Mouse (Mus musculus) adrenal gland, adult (tissue): Measurements from ENCODE around the gene Ddah1.
A peak's percentile ranks its signal among the peaks of the same experiment; 100 is the strongest.
"Not testable (repeated sequence)": the region's sequence is repeated elsewhere in the genome, so short reads cannot be mapped to it uniquely, and the experiment has no call there.

ENCODE experiments used
- DNase-seq, 2 experiments: peaks; one replicate each; pipeline ENCODE4 v3.0.0; 2022 to 2023; ENCODE audit warnings: low spot score in 1 of 2; ENCODE audit not compliant: inconsistent age in 2 of 2

Ddah1 gene

DNA sequence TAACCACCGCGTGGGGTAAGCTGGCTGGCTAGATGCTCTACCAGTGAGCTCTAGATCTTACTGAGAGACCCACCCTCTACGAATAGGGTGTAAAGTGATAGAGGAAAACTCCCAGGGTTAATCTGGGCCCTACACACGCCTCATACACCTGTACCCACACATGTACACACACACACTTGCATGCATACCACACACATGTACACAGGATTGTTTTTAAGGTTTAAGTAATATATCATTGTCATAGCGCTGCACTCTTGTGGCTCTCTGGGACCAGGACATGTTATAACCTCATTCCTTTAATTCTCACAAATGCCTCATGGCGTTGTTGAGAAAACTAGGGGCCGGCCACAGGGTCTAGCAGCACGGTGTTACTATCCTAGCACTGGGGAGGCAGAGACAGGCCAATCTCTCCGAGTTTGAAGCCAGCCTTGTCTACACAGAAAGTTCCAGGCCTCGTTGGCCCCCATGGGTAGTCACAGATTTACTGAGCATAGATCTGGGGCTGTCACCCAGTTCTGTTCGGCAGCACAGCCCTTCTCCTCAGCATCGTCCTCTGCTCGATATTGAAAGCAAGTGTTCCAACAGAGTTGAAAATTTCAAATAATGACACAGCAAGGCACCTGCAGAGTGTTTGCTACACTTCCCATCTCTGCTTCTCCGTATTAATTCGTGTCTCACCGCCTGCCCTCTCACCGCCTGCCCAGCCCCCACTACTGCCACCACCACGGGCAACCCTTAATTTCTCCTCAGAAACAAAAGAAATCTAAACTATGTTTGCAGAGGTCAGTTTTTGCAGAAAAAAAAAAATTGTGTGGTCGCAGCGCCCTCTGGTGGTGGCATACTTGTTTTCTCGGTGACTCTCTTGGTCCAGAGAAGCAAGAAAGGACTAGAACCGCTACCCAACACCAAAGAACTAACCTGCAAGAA is 146.6 kb downstream of the Ddah1 start:
- peak; percentile 47 to 88 for DNase-seq

DNA sequence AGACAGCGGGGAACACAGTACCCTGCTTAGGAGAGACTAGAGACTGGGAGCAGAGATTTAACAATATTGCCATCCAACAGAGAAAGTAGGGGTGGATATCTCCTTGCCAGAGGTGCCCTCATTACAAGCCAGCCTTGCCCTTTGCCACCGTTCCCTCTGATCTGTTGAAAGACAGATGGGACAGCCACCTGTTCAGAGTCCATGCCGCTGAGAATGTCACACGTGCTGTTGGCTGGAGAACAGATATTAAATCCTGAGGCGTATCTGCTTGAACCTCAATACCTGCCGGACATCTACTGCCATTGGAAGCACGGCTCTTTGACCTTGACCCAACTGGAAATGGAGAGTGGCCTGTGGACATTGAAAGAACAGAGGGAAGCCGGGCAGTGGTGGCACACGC is 148.1 kb downstream of the Ddah1 start:
- no peak for DNase-seq

DNA sequence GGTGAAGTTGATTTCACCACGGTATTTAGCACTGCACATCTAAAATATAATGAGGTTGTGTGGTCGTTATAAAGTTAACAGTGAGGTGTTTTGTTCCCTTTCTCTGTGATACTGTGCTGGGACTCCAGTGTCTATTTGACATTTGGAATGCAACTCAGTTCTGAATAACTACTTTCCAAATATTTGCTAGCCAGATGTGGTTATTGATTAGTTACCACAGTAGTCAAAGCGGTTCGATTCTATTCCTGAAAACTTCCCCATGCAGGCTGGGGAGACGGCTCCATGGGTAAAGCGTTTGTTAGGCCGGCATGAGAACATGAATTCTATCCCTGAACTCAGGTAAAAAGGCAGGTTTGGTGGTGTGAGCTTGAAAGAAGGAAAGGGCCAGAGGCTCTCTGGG is 154.0 kb downstream of the Ddah1 start:
- DNase-seq: no peak

DNA sequence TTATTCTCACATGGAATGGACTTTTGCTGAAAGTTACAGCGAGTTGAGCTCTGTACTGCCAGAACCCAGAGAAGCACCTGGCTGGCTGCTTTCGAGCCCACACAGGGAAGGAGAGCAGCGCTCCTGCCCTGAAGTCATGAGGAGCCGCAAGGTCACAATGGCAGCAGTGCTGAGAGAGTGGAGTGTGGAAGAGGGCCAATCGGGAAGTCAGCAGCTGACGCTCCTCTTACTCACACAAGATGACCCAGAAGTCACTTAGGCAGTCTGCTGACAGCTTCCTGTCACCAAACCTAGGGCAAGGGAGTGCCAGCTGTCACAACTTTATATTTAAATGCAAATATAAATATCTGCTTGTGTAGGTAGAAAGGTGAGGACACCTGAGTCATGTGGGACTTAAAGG is 154.8 kb downstream of the Ddah1 start:
- no peak for DNase-seq

DNA sequence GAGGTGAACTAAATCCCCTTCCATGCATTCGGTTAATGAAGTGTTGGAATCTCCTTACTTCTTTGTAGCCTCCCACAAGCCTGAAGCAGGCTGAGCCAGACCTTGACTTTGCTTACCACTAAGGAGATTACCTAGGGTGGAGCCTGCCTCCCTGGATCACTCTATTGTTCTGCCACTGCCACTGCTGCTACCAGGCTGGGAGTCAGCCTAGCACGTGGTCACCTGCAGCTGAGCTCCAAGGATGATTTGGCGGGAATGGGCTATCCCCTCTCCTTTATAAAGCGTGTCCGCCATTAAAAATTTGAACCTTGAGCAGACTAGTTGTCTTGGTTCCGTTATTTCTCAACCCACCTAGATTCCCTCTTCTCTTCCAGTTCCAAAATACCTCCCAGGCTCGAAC is 155.5 kb downstream of the Ddah1 start:
- DNase-seq: not testable (repeated sequence)

DNA sequence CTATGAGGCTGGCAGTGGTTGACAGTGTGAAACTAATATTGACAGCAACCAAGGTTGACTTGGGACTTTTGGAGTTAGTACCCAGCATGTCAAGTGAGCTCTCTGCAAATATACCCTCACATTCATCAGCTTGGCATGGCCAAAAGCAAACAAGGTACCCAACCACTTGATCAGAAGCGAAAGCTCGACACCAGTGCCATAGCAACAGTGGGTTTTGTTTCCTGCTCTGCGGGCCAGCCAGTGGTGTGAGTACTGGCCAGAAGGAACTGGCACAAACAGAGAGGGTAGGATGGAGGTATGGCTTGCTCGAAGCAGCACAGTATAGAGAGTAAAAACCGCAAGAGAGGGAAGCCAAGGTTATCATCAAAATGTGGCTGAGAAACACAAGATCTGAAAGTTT is 157.9 kb downstream of the Ddah1 start:
- DNase-seq: no peak

DNA sequence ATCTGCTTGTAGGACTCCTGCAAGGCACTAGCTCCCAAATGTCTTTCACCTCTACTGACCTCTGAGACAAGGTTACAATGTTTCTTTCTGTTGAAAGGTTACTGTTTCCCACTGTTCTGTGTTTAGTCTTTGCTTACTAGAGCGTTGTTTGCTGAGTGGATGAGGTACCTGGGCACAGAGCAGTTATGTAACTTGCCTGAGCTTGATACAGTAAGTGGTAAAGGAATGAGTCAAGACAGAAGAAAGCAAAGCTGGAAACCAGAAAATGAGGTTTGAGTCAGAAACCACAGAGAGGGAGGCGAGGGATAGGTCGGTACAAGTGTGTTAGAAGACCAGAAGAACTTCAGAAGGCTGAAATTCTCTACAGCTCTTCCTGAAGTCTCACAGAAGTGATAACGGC is 158.4 kb downstream of the Ddah1 start:
- no peak for DNase-seq

DNA sequence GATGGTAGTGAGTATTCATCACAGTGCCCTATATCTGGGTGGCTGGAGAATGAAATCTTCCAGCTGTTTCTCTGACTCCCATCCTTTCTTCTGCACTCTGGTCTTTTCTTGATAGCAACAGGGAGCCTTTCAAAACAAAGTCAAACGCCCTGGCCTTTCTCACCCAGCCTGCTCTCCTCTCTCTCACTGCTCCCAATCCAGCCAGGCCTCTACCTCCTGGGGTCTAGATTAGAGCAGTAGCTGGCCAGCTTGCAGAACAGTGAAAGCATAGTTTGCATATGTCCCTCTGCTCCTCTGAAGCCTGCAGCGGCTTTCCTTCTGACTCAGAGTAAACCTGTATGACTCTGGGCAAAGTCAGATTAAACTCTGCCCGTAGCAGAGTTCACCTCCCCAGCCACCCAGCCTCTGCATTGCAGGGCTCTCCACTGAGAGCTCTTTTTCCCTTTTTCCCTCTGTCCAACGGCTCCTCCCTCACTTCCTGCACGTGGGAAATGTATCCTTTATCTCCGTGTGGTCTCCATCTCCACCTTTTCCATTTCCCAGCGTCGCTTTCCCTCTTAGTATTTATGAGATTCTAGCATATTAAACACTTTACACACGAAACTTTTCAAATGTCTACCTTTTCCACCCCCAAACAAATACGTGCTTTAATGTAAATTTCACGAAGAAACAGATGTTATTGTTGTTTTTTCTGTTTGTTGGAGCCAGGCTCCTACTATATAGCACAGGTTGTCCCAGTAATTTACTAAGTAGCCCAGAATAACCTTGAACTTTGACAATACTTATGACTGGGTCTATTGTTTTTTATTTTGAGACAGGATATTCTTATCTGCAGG is 163.8 kb downstream of the Ddah1 start, which contains the start of gene Bcl10:
Gene Bcl10 (plus strand): TSS at position 786 of the 836 bp plus-strand sequence.
- no peak for DNase-seq

DNA sequence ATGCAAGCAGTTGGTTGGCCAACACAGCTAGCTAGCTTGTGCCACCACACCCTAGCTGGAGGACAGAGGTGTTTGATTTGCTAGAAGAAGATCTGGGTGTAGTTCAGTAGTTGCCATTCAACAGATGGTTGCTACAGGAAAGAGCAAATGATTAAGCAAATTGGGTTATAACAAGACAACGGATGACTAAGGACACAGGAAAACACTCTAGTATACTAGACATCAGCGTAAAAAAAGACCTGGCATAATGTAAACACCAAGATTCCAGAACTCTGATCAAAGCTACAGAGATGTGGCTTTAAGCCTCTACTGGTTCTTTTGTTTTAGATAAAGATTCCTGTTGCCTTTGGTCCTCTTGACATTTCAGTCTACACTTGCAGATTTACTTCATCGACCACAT is 164.5 kb downstream of the Ddah1 start:
- DNase-seq: no peak

DNA sequence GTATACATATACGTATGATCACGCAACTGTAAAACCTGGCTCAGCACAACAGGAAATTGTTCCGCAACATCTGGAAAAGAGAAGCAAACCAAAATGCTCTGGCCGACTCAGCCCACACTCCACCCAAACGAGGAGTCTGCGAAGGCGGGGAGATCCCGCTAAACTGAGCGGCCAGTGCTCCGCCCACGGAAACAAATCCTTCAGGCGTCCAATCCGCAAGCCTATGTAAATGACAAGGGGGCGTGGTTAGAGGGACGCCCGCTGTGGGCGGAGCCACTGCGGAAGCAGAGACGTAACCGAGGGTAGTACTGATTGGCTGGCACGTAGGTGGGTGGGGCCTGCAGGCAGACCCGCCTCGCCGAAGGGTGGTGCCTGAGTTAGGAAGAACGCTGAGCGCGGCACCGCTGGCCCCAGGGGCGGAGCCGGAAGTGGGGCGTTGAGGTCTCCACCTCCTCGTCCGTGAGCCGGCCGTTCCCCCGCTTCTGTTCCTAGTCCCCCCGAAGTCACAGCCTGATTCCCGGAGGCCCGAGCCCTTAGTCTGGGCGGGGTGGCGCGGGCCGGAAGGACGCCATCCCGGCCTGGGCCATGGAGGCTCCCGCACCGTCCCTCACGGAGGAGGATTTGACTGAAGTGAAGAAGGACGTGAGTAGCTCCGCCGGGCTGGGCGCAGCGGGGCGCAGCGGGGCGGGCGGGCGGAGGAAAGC is 165.6 kb downstream of the Ddah1 start:
- DNase-seq: peak; percentile 100

DNA sequence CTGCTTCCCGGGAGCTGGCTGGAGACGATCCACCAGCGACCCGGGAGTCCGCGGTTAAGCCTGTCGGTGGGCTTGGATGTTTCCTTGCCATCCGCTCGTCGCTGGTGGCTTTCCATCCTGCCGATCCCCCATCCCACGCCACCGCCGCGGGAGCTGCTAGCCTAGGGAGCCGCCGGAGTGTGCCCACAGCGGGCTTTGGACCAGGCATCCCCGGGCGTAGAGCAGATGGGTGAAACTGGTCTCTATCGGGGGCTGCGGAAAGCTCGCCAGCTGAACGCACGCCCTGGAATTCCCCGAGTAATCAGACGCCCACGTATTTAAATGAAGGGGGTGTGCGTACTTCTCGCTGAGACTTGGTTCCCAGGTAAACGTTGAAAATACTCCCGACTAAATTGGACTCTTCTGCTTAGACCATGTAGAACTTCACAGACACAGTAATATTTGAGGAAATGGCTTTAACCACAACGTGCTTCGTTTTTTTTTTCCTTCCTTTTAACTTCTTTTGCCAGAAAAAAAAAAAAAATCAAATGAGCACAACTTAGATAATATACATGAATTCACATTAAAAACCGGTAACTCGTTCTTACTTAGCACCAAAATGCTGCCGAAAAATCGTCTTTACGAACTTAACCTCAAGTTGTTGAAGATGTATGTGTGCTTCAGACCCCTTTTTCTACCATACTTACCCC is 166.3 kb downstream of the Ddah1 start:
- DNase-seq: peak; percentile 68 to 85

DNA sequence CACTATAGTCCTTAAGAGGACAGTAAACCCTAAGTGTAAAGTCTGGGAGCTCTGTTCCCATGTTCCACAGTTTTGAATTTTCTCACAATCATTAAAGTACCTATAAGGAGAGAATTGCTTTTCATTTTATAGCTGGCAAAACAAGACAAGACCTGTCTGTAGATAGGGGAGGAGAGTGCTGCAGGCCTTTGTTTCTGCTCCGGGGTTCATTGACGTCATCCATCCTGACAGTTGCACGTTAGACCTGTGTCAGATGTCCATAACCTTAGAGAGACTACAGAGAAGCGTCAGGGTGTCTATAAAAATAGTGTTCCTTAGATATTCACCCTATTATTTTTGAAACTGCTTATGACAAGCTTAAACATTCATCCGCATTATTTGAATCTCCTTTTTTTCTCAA is 167.0 kb downstream of the Ddah1 start:
- DNase-seq: no peak

DNA sequence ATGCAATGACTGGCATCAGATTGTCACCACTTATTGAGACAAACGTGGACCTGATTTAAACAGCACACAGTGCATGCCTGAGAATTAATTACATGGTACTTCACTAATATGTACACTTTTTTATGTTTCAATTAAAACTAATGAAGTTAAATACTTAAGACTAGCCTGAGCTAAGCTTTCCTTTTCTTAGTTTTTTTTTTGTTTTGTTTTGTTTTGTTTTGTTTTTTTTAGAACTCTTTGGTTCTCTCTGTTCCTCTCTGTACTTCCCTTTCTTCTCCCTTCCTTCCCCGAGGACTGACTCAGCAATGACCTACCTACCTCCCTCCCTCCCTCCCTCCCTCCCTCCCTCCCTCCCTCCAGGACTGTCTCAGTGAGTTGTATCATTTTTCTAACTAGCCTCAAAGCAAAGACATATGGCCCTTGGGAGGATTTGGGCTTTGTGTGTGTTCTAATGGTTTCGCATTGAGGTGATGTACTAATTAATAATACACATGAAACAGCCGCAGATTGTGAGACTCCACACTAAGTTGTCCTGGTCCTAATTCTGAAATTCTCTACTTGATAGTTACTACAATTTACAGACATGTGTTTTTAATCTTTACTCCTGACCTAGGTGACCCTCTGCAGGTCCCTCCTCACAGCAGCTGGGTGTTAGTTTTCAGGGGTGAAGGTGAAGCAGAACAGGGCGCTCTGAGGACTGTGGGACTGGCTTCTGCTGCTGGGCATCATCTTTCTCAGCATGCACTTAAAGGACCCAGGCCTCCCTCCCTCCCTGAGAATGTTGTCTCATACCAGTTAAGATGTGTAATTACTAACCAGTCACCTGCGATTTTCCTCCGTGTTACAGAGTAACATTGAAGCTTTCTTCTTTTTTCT is 171.3 kb downstream of the Ddah1 start:
- DNase-seq: no peak

DNA sequence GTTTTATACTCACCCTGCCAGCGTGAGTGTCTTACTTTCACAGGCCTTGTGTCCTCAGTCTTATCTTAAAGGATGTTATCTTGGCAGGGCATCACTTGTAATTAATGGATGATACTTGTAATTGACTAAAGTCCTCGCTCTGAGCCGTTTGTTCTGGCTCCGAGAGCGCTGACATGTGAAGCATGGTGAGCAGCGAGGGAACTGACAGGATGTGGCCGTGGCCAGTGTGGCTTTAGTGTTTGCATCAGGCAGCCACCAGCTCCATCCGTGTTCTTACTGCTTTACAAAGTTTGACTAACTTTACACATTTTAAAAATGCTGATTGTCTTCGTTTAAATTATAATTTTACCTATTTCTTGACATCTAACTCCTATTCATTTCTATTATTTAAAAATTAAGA is 175.4 kb downstream of the Ddah1 start:
- DNase-seq: no peak

DNA sequence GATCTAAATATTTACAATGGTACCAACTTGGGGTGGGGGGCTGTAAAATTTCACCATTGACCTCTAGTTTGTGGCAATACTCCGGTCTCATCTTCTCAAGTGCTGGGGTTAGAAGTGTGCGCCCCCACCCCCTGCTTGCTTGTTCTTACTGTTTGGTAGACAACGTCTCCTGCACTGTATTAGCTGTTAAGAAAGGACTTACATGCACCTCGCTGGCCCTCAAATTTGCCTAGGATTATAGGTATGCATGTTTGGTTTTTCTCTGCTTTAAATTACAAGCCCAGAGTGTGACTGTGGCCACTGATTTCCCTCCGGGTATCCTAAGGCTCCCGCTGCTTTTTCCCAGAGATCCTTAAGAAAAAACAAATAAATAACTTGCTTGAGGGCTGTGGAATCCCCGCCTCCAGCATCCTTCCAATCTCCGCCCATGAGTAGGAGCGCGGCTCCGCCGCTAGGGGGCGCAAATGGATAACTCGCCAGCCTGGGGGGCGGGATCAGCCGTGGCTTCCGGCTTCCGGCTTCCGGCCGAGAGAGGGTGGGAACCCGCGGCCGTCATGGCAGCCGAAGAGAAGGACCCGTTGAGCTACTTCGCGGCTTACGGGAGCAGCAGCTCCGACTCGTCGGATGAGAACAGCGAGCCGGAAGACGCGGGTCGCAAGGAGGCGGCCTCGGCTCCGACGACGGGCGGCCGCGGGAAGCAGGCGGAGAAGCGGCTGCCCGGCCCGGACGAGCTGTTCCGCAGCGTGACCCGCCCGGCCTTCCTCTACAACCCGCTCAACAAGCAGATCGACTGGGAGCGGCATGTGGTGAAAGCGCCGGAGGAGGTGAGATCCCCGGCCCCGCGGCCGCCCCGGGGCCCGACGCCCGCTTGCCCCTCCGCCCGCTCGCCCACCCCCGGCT is 179.3 kb downstream of the Ddah1 start, which contains the start of gene 2410004B18Rik:
Gene 2410004B18Rik (plus strand): TSS at position 510 of the 900 bp plus-strand sequence.
- peak; percentile 91 to 96 for DNase-seq

DNA sequence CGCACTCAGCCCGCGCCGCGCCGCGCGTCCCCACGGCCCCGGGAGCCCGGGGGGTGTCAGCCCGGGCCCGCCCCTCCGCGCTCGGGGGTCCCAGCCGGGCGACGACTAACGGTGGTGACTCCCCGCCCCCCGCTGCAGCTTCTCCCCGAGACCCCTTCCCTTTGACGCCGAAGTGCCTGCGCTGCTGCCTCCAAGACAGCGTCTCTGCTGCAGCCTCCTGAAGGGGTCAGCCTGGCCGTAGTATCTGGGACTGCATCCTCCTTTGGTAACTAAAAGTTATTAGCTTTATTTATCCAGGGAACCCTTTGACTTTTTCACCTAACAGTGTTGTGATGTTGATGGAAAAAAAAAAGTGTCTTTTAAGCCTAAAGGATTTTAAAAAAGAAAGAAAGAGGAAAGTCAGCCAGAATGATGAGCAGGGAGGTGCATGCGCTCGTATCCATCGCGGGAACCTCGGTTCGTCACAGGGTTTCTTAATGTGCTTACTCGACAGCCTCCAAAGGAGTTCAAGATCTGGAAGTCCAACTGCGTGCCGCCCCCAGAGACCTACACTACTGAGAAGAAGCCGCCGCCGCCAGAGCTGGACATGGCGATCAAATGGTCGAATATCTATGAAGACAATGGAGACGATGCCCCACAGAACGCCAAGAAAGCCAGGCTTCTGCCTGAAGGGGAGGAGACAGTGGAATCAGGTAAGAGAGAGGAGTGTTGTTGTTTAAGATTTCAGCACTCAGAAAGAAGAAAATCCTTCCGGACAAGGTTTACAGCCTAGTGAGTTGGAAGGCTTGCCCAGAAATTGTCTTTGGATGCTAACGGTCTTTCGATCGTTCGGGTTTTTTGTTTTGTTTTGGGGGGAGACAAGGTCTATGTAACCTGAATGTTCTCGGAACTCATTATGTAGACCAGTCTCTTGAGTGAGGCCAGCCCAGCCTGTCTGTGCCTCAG is 180.2 kb downstream of the Ddah1 start:
- peak; percentile 42 to 67 for DNase-seq

DNA sequence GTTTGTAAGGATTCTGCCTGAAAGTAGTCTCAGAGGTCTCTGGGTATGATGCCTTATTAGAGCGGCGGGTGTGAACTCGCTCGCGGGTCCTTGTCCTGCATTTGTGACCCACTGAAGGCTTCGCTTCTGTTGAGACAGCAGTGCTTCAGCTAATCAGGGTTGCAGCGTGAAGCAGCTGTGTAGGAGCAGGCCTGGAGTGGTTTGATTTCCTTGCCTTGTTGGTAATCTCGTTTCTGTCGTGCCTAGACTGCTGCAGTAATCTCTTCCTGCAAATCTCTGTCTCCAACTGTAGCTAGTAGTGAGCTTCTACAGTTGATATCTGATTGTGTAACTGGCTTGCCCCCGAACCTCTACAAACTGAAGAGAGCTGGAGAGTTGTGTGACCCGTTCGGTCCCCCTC is 180.9 kb downstream of the Ddah1 start:
- no peak for DNase-seq

DNA sequence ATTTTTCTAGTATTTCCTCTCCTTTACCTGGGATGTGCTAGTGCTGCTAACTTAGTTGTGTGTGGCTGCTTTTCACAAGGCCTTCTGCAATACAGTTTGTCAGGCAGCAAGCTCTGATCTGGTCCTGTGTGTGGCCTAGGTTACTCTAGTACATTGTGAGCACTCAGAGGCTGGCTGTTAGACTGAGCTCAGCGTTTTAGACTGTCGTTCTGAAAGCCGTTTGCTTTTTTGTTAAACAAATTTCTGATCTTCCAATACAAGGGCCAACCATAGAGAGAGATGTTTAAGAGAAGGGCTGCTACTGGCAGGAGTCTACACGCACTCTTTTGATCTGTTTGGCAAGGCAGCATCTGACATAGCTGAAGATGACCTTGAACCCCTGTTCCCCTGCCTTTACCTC is 181.5 kb downstream of the Ddah1 start:
- DNase-seq: no peak
